Mouse (Mus musculus): ENCODE measurements at regions not wholly inside any gene's neighbourhood (a gene's known extent, or its start where the extent isn't known, plus 50 kb on each side); places are given as distances from the start of the nearest gene placed in this dataset.
A peak's percentile ranks its signal among the peaks of the same experiment; 100 is the strongest.

GRCm38 (mm10) chr13:94619511-94619910, 169.2 kb upstream of the Tbca start:
- DNase-seq = no peak

- no peak for DNase-seq
Measured at GRCm38 (mm10) chr13:94630055-94630454, 158.7 kb upstream of the Tbca start.

DNA sequence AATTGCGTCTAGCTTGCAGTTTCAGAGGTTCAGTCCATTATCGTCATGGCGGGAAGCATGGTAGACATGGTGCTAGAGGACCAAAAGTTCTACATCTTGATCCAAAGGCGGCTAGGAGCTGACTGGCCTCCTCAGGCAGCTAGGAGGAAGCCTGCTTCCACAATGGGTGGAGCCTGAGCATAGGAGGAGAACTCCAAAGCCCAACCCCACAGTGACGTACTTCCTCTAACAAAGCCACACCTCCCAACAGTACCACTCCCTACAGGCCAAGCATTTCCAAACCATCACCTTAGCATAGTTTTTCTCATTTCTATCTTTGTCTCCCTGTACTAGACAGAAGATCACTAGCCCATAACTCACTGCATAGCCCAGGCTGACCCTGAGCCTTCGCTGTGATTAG, 158.0 kb upstream of the Tbca start:
- DNase-seq = no peak

DNA sequence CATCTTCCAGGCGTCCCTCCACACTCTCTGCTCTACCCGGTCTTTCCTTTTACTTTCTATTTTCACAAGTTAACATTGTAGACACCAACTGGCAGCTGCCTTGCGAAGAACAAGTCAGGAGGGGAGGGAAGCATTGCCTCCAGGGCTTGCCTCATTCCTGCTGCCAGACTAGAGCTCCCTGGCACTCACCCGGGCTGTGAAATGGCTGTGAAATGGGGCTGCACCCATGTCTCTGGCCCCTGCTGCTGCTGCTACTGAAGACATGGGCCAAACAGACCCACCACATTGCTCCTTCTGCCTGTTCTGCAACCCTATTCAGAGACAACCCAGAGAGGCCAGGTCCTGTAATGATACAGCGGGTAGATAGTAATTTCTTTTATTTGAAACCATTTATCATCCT, 156.0 kb upstream of the Tbca start:
- no peak for DNase-seq

GRCm38 (mm10) chr13:94640336-94640735, 148.4 kb upstream of the Tbca start:
- no peak for DNase-seq

DNA sequence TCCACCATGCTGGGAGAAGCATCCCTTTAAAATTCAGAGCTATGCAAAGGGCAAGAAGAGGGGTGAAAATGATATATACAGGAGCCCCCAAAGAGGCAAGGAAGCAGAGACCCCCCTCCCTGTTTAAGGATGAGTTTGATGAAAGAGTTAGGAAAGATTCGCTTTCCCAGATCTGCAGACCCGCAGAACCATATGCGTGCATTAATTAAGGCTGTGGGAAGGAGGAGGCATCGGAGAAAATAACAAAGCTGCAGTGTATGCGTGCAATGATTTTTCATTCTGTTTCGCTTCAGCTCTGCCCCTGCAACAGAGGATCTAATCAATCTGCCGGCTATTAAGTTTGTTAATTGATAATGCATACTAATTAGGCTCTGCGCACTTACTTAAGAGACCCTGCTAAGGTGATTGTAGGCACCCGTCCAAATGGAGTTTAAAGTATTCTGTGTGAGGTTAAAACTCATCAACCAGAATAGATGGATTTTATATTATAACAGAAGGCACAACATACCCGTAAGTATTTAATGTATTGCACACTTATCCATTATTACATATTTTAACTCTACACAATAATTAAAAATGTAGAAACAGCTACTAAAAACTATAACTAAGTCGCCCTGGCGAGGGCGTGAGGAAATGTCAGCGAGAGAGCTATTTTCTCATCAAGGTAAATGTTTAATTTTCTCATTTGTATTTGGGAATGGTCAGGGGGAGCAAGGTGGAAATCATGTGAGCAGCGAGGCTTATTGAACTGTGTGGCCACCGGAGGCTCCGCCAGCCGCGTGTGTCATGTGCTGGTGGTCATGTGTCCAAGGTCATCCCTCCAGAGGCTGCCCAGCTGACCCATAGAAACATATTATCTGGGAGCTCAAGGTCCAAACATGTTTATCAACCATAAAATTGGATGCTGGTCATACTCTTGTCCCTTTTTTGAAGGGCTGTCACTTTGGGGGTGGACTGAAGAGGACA, 143.2 kb upstream of the Tbca start:
- peak; percentile 8 for DNase-seq

DNA sequence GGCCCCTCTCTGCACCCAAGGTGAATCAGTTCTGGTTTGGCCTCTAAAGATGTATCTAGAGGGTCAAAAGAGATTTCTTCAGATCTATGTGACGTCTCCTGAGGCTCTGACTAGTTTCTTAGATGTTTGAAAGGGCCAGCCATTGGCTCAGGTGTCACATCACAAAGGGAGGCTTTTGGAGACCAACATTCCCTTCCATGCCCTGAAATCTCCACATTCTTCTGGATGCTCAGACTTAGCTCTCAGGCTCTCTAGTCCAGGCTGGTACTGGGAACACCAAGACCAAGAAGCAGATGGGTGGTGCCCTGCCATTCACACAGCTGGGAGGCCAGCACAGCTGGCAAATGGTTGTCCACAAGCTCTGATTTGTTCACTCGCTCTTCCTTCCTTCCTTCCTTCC, 142.4 kb upstream of the Tbca start:
- DNase-seq = no peak

- DNase-seq = peak; percentile 47
Measured at GRCm38 (mm10) chr13:94646781-94647555, 141.7 kb upstream of the Tbca start.

GRCm38 (mm10) chr13:94647566-94647965, 141.1 kb upstream of the Tbca start:
- DNase-seq = no peak

DNA sequence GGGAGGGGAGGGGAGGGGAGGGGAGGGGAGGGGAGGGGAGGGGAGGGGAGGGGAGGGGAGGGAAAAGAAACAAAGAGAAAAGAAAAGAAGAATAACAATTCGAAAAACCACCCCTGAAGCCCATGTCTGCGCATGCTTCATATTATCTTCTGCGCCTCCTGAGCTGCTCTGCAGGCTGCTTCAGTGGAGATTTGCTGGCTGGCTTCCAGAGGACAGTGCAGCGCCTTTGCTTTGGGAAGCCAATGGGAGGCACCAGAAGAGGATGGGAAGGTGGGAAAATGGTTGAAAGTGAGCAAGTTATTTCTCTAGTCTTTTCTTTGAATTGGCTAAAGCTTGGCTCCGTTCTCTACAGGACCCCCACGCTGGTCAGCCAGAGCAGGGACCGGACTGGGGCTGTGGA, 137.8 kb upstream of the Tbca start:
- peak; percentile 19 for DNase-seq

GRCm38 (mm10) chr13:94667604-94668003, 121.1 kb upstream of the Tbca start:
- DNase-seq = no peak

GRCm38 (mm10) chr13:94668276-94668675, 120.4 kb upstream of the Tbca start:
- DNase-seq = no peak

- no peak for DNase-seq
Measured at GRCm38 (mm10) chr13:94669106-94669683, 119.5 kb upstream of the Tbca start.

- no peak for DNase-seq
Measured at GRCm38 (mm10) chr13:94670266-94670665, 118.4 kb upstream of the Tbca start.

- DNase-seq = no peak
Measured at GRCm38 (mm10) chr13:94670961-94671360, 117.7 kb upstream of the Tbca start.

GRCm38 (mm10) chr13:94680492-94681168, 108.1 kb upstream of the Tbca start:
- no peak for DNase-seq

GRCm38 (mm10) chr13:94681606-94682005, 107.1 kb upstream of the Tbca start:
- no peak for DNase-seq

DNA sequence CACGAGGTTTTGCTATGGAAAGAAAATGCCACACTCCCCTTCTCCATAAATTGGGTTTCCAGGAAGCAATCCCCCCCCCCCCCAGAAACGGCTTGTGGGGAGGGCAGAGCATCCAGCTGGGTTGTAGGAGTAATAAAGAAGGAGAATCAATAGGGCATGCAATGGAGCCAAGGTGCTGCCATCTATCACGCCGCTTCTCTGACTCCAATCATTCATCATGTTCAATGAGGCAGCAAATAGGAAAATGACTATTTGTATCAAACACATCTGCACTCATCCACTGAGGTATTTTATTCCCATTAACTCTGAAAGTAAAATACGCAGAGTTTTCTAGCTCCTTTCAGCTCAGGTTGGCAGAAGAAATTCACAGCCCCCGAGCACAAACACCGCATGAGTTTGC, 103.5 kb upstream of the Tbca start:
- no peak for DNase-seq

DNA sequence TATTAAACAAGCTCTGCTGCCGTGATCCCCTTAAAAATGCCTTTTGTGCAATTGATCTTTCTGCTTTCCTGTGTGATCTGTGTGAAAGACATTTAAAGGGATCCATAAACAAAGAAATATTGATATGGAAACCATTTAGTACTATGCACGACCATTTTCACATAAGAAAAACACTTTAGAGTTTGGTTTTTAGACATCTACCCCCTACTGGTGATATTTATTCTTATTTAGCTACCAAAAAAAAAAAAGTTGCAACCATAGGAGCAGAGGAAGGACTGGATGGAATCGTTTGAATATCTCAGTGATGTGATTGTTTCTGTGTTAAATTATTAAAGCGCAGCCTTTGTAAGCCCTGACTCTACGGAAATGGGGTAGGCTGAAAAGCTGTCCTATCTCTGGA, 101.4 kb upstream of the Tbca start:
- no peak for DNase-seq

GRCm38 (mm10) chr13:94706641-94707053, 82.1 kb upstream of the Tbca start:
- no peak for DNase-seq

DNA sequence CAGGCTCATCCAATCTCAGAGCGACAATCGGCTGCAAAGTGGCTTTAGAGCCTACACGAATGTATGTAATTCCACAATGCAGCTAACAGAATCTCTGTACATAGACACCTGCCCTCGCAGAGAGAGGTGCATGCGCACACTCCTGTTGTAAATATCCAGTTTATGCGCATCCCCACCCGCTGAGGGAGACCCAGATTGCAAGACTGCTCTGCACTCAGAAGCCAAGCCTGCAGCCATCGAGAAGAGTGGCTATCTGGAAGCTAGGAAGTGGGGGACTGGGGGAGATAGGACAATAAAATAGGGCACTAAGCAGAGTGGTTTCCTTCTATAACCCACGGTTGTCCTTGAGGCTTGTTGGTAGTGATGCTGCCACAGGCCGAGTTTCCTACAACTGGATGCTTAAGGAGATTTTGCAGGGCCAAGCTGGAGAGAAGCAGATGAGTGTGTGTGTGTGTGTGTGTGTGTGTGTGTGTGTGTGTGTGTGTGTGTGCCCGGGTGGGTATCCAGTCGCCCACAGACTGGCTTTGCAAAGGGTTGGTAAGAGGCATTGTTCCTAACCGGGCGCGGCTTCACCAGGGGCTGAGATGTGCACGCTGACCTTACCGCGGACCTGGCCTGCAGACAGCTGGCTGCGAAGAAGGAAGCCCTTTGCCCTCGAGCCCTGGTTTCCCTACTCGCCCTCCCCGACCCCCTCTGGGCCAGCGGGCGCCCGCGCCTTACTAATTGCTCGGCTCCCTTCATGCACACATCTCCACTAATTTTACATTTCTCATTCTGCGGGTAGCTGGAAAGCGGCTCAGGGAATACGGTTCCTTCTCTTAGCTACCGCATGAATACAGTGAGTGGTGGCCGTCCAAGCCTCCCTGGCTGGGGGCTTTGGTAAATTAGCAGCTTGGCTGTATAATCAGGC, 81.1 kb upstream of the Tbca start:
- no peak for DNase-seq

Measured in adrenal gland, postnatal 10 days (tissue).